Mouse (Mus musculus): Measurements from ENCODE around the gene Slc25a16. TPM values are rescaled to one million over a fixed set of nuclear protein-coding genes. Genes with fewer than 3 reads are reported as not detected.
"Not testable (repeated sequence)": the region's sequence is repeated elsewhere in the genome, so short reads cannot be mapped to it uniquely, and the experiment has no call there.

Slc25a16 gene
- polyA plus RNA-seq, 1 experiment from 2014 or later, result 13.1 TPM

DNA sequence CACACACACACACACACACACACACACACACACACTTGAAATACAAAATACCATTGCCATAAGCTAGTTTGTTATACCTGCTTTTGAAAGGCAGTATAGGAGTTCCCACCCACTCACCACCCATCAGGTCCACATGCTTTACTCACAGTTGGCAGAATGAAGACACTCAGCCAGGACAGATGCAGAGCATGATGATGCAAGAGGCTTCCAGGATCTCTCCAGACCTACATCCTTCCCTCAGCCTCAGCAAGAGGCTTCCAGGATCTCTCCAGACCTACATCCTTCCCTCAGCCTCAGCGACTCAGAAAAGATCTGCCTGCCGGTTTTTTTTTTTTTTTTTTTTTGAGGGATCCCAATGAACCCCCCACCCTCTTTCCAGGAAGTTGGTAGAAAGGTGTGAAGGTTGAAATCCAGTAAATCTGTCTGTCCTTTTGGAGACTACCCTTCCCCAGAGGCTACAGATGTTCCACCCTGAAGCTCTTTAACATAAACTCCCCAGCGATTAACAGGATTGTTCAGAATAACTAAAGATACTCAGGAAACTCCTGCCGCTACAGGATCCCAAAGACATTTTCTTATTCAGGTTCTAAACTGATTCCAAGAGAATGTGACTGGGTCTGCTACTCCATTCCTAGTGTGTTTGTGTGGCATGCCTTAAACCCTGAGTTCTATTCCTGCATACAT is 27.7 kb upstream of the Slc25a16 start:
- ATAC-seq (ENCODE audit: low FRiP score), result no peak
- no peak overlapping the region for H3K4me3 ChIP-seq (replicated peaks)
- H3K27ac ChIP-seq, result no peak overlapping the region
- H3K9me3 ChIP-seq, result no peaks in the 10 kb centered on the region
- WGBS, result 36% methylated on average over 4 of the region's 4 CpGs
- H3K4me2 ChIP-seq, result no peak overlapping the region
- H3K27me3 ChIP-seq, result 0 out of 2 replicates have a peak, but pooled peaks cover 2% of the 10 kb centered on the region
- H3K4me1 ChIP-seq, result no peaks in the 10 kb centered on the region
- no peaks in the 10 kb centered on the region for H3K36me3 ChIP-seq (replicated peaks)
- H3K9ac ChIP-seq, result no peak overlapping the region

DNA sequence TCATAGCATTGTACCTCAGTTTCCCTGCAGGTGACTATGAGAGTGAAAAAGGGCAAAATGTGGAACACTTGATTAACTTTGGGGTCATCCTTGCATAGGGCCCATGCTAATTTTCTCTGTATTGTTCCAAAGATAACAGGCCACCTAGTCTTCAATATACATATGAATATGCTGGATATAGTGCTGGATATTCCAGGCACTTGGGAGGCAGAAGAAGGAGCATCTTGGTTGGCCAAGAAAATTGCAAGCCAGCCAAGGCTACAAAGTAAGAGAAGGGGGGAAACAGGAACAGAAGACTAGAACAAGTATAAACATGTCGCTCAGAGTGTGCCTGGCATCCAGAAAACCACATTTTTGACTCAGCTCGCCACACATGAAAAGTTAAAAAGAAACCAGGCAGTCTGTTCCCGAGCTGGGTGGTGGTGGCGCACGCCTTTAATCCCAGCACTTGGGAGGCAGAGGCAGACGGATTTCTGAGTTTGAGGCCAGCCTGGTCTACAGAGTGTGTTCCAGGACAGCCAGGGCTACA is 27.0 kb upstream of the Slc25a16 start:
- no peaks in the 10 kb centered on the region for H3K9me3 ChIP-seq

DNA sequence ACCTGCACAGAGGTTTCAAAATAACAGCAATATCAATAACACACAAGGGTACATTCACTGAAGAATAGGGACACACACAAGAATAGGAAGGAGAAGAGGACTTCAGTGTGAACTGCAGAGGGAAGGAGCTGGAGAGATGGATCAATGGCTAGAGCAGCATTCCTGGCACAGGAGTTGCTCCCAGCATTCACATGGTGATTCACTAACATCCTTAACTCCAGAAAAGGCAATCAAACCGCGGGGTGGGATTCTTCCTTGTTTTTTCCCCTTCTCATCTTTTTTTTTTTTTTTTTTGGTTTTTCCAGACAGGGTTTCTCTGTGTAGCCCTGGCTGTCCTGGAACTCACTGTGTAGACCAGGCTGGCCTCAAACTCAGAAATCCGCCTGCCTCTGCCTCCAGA is 26.0 kb upstream of the Slc25a16 start:
- ATAC-seq (ENCODE audit: low FRiP score), result no peak
- no peaks in the 10 kb centered on the region for H3K4me1 ChIP-seq
- WGBS, result 83% methylated on average over 3 of the region's 3 CpGs

More for the DNA sequence above, 27.0 kb upstream of the Slc25a16 start:
- no peak overlapping the region for H3K9ac ChIP-seq
- no peaks in the 10 kb centered on the region for H3K4me1 ChIP-seq
- no peak overlapping the region for H3K4me3 ChIP-seq (replicated peaks)
- no peaks in the 10 kb centered on the region for H3K27me3 ChIP-seq
- H3K4me2 ChIP-seq, result no peak overlapping the region
- 76% methylated on average over 6 of the region's 6 CpGs for WGBS
- no peak overlapping the region for H3K27ac ChIP-seq
- H3K36me3 ChIP-seq (replicated peaks), result no peaks in the 10 kb centered on the region
- no peak for ATAC-seq (ENCODE audit: low FRiP score)

DNA sequence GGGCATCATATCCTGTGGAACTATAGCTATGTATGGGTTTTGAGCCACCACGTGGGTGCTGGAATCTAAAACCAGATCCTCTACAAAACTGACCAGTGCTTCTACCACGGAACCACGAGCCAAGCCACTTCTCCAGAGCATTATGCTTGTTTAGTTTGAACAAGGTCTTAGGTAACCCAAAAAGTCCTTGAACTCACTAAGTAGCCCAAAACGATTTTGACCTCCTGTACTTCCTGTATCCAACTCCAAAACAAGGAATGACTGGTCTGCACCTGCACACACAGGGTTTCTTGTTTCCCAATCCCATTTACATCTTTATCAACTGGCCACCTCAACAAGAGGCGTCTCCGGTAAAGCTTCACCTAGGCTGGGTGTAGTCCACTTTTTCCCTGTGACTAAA is 25.0 kb upstream of the Slc25a16 start:
- no peak overlapping the region for H3K27ac ChIP-seq
- no peaks in the 10 kb centered on the region for H3K9me3 ChIP-seq
- H3K4me2 ChIP-seq, result no peak overlapping the region
- ATAC-seq (ENCODE audit: low FRiP score), result no peak
- no peaks in the 10 kb centered on the region for H3K4me1 ChIP-seq
- no peaks in the 10 kb centered on the region for H3K27me3 ChIP-seq
- WGBS, result 88% methylated on average over 6 of the region's 6 CpGs
- no peak overlapping the region for H3K4me3 ChIP-seq (replicated peaks)
- H3K36me3 ChIP-seq (replicated peaks), result no peaks in the 10 kb centered on the region
- H3K9ac ChIP-seq, result no peak overlapping the region

More for the DNA sequence above, 26.0 kb upstream of the Slc25a16 start:
- Histone ChIP-seq H3K4me2 (no peak overlapping the region), H3K9me3 (no peaks in the 10 kb centered on the region), H3K27me3 (no peaks in the 10 kb centered on the region), H3K4me3 (replicated peaks) (no peak overlapping the region), H3K27ac (no peak overlapping the region), H3K36me3 (replicated peaks) (no peaks in the 10 kb centered on the region), H3K9ac (no peak overlapping the region)

DNA sequence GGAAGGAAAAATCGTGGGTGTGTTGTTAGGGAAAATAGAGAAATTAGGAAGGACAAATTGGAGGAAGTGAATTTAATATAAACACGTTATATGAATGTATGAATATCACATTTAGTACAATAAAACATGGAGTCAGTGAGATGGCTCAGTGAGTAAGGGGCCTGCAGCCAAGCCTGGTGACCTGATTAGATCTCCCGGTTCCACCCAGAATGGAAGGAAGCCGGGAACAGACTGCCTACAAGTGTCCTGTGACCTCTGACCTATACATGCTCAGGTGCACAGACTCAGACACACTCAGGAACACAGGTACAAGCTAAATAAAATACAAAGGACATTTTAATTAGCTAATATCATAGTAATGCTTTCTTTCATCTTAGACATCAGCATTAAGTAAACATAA is 24.4 kb upstream of the Slc25a16 start:
- WGBS, result 79% methylated on average over 4 of the region's 4 CpGs
- H3K4me1 ChIP-seq, result no peaks in the 10 kb centered on the region
- H3K4me2 ChIP-seq, result no peak overlapping the region
- H3K36me3 ChIP-seq (replicated peaks), result no peaks in the 10 kb centered on the region
- no peaks in the 10 kb centered on the region for H3K27me3 ChIP-seq
- H3K9ac ChIP-seq, result no peak overlapping the region
- H3K27ac ChIP-seq, result no peak overlapping the region
- H3K9me3 ChIP-seq, result no peaks in the 10 kb centered on the region
- no peak for ATAC-seq (ENCODE audit: low FRiP score)
- H3K4me3 ChIP-seq (replicated peaks), result no peak overlapping the region

DNA sequence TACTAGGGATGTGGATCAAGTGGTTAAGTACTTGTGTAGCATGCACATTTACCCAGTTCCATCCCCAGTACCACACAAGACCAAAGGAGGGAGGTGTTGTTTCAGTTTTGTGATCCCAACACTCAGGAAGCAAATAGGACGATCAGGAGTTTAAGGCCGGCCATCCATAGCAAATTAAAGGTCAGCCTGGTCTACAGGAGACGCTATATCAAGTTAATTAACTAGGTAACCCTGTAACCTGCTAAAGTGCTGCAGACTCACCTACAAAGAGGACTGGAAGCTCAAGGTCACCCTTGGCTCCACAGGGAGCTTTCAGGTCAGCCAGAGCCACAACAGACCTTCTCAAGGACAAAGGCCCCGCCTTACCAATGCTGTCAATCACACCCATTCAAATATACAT is 23.7 kb upstream of the Slc25a16 start:
- H3K9ac ChIP-seq, result no peak overlapping the region
- no peak overlapping the region for H3K4me3 ChIP-seq (replicated peaks)
- no peak for ATAC-seq (ENCODE audit: low FRiP score)
- H3K9me3 ChIP-seq, result no peaks in the 10 kb centered on the region
- no peak overlapping the region for H3K4me2 ChIP-seq
- H3K27ac ChIP-seq, result no peak overlapping the region
- H3K36me3 ChIP-seq (replicated peaks), result no peaks in the 10 kb centered on the region
- 72% methylated on average over 4 of the region's 4 CpGs for WGBS
- H3K4me1 ChIP-seq, result no peaks in the 10 kb centered on the region
- no peaks in the 10 kb centered on the region for H3K27me3 ChIP-seq

DNA sequence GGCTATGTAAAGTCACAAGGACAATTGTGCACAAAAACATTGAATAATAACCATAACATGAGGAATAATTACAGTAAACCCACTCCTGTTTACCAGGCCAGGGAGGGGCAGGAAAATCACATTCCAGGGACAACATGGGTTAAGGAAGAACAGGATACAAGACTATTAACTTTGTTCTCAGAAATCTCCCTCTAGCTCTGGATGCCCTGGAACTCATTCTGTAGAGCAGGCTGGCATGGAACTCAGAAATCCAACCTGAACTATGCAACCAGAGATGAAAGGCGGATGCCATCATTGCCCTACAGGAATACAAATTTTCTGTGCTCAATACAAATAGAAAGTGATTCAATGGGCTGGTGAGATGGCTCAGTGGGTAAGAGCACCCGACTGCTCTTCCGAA is 23.0 kb upstream of the Slc25a16 start:
- Histone ChIP-seq H3K27me3 (no peaks in the 10 kb centered on the region), H3K4me1 (no peaks in the 10 kb centered on the region), H3K36me3 (replicated peaks) (no peaks in the 10 kb centered on the region), H3K27ac (no peak overlapping the region), H3K4me3 (replicated peaks) (no peak overlapping the region), H3K9ac (no peak overlapping the region), H3K9me3 (no peaks in the 10 kb centered on the region), H3K4me2 (no peak overlapping the region)
- 95% methylated on average over 3 of the region's 3 CpGs for WGBS
- no peak for ATAC-seq (ENCODE audit: low FRiP score)

DNA sequence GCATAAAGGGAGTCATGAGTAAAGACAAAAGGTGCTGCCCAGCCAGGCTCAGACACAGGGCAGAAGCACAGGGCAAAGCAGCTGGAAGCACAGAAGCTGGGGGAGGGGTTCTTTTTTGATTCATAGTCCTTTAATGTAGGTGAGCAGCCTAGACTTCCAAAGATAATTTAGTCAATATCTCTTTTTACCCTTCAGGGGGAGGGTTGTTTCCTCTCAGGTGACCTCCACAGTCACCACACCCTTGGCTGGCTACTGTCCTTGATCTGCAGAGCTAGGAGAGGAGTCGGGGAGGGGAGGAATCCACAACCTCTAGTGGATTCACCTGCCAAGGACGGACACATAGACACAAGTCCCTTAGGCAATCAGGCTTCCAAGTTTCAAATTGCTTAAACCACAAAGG is 22.4 kb upstream of the Slc25a16 start:
- Histone ChIP-seq H3K9me3 (no peaks in the 10 kb centered on the region), H3K4me3 (replicated peaks) (no peak overlapping the region), H3K27ac (no peak overlapping the region), H3K4me2 (no peak overlapping the region), H3K27me3 (no peaks in the 10 kb centered on the region), H3K36me3 (replicated peaks) (no peaks in the 10 kb centered on the region), H3K9ac (no peak overlapping the region), H3K4me1 (no peaks in the 10 kb centered on the region)
- 85% methylated on average over 2 of the region's 2 CpGs for WGBS
- no peak for ATAC-seq (ENCODE audit: low FRiP score)

DNA sequence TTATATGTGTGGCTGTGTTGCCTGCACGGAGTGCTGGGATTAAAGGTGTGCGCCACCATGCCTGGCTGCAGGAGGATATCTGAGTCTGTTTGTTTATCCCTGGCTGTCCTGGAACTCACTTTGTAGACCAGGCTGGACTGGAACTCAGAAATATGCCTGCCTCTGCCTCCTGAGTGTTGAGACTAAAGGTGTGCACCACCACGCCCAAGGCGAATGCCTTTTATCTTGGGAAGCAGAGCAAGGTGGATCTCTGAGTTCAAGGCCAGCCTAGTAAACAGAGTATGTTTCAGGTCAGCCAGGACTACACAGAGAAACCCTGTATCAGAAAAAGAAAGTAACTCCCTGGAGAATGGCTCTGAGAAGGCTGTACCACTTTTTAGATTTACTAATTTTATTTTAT is 20.3 kb upstream of the Slc25a16 start:
- H3K36me3 ChIP-seq (replicated peaks), result no peaks in the 10 kb centered on the region
- no peak overlapping the region for H3K4me2 ChIP-seq
- H3K9me3 ChIP-seq, result no peaks in the 10 kb centered on the region
- H3K27ac ChIP-seq, result no peak overlapping the region
- no peaks in the 10 kb centered on the region for H3K4me1 ChIP-seq
- WGBS, result 96% methylated on average over 4 of the region's 4 CpGs
- ATAC-seq (ENCODE audit: low FRiP score), result no peak
- no peak overlapping the region for H3K4me3 ChIP-seq (replicated peaks)
- no peaks in the 10 kb centered on the region for H3K27me3 ChIP-seq
- H3K9ac ChIP-seq, result no peak overlapping the region

DNA sequence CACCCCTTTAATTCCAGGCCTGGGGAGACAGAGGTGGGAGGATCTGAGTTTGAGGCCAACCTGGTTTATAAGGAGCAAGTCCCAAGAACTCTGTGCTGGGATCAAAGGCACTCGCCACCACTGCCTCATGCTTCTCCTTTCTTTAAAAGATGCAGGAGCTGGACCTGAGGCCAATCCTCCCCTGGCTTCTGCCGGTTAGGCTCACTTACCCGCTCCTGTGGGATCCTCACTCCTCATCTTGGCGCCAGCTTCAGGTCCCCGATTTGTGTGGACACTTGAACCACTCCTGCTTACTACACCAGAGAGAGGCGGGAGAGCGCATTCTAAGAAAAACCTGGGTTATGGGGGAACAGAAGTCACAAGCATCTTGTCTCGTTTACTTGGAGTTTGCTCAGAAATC is 18.6 kb upstream of the Slc25a16 start:
- H3K27me3 ChIP-seq, result no peaks in the 10 kb centered on the region
- 46% methylated on average over 8 of the region's 8 CpGs for WGBS
- no peaks in the 10 kb centered on the region for H3K9me3 ChIP-seq
- H3K9ac ChIP-seq, result no peak overlapping the region
- H3K27ac ChIP-seq, result no peak overlapping the region
- no peak overlapping the region for H3K4me3 ChIP-seq (replicated peaks)
- no peak for ATAC-seq (ENCODE audit: low FRiP score)
- H3K4me1 ChIP-seq, result no peaks in the 10 kb centered on the region
- H3K4me2 ChIP-seq, result no peak overlapping the region
- no peaks in the 10 kb centered on the region for H3K36me3 ChIP-seq (replicated peaks)

DNA sequence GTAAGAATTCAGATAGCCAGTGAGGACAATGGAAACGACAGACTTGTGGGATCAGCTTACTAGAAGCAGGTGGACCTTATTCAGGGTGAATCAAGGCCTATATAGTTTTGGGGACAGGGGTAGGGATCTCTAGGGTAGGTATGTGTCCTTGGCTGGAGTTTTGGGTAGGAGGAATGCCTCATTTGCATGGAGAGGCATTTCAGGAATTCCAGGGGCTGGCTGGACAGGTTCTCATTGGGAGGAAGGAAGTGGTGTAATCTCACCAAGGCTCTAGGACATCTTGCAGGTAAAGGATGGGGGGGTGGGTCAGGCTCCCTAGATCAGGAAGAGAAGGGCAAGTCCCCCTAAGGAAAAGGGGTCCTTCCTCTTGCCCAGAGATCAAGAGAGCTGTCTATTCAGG is 17.6 kb upstream of the Slc25a16 start:
- Histone ChIP-seq H3K4me3 (replicated peaks) (no peak overlapping the region), H3K9ac (no peak overlapping the region), H3K4me2 (no peak overlapping the region), H3K27me3 (no peaks in the 10 kb centered on the region), H3K27ac (no peak overlapping the region), H3K36me3 (replicated peaks) (no peaks in the 10 kb centered on the region), H3K4me1 (no peaks in the 10 kb centered on the region), H3K9me3 (no peaks in the 10 kb centered on the region)
- WGBS, result 40% methylated on average over 1 of the region's 1 CpGs
- no peak for ATAC-seq (ENCODE audit: low FRiP score)

DNA sequence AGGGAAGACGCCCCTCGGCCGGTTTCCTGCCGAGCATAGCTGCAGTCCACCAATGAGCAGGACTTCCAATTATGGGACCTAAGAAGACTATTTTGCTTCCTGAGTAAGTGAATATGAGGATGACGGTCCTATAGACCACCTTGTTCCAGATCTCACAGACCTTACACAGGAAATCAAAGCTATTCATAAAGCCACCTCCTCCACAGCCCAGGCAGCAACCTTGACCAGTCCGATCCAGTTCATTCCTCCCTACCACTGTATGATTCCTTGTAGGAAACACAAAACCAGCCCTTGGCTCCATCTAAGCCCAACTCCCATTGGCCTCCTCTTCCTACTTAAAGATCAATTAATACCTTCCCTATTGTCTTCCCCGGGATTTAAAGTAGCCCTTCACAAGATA is 14.1 kb upstream of the Slc25a16 start:
- Histone ChIP-seq H3K27ac (no peak overlapping the region), H3K4me3 (replicated peaks) (no peak overlapping the region), H3K9ac (no peak overlapping the region), H3K27me3 (no peaks in the 10 kb centered on the region), H3K4me1 (no peaks in the 10 kb centered on the region), H3K36me3 (replicated peaks) (no peaks in the 10 kb centered on the region), H3K9me3 (no peaks in the 10 kb centered on the region), H3K4me2 (no peak overlapping the region)
- 94% methylated on average over 7 of the region's 7 CpGs for WGBS
- ATAC-seq (ENCODE audit: low FRiP score), result no peak

DNA sequence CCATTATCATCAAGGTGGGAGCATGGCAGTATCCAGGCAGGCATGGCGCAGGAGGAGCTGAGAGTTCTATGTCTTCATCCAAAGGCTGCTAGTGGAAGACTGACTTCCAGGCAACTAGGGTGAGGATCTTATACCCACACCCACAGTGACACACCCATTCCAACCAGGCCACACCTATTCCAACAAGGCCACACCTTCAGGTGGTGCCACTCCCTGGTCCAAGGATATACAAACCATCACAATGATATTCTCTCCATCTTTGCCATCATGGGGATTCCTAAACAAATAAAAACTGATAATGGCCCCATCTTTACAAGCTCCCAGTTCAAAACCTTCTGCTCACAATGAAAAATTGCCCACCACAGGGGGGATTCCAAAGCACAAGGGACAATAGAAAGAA is 11.5 kb upstream of the Slc25a16 start, which contains the start of gene Tet1:
Gene Tet1, minus strand, starts transcription at position 101 of the 400 bp plus-strand sequence.
- not testable (repeated sequence) for H3K9me3 ChIP-seq; H3K4me3 ChIP-seq (replicated peaks); H3K27ac ChIP-seq; H3K27me3 ChIP-seq; H3K4me2 ChIP-seq; H3K4me1 ChIP-seq; ATAC-seq (ENCODE audit: low FRiP score); H3K36me3 ChIP-seq (replicated peaks); H3K9ac ChIP-seq
- no CpG with 5 or more reads among the region's 1 CpGs for WGBS

Data from forebrain, embryonic 12.5 days (tissue).